Mouse (Mus musculus): ENCODE measurements around the gene Olfr784.
"Not testable (repeated sequence)": the region's sequence is repeated elsewhere in the genome, so short reads cannot be mapped to it uniquely, and the experiment has no call there.

The Olfr784 gene

GRCm38 (mm10) chr10:129383783-129384182, at the start of gene Olfr784:
Gene Olfr784, plus strand, starts transcription at chr10:129384083.
- no peak for DNase-seq (ENCODE audit: low spot score)

DNA sequence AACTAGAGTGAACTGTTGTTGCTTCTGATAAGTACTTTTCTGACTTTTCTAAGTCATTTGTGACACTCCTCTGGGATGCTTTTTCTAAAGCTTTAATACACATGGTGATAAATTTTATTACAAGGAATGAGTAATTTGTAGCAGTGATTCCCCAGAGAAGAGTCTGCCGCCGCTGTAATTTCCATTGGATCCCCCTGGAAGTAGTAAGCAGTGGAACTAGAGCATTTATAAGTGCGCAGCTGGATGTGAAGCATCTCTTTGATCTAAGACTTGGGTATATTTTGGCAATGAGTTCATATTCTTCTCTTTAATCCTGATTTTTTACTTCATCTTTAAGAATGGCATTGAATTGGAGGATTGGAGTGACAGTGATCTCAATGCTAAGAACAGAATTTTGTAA, 35.3 kb upstream of the Olfr784 start, which contains the start of gene Olfr782:
Olfr782 (plus strand) TSS at position 301 of the 400 bp plus-strand sequence.
- DNase-seq (ENCODE audit: low spot score) = no peak

DNA sequence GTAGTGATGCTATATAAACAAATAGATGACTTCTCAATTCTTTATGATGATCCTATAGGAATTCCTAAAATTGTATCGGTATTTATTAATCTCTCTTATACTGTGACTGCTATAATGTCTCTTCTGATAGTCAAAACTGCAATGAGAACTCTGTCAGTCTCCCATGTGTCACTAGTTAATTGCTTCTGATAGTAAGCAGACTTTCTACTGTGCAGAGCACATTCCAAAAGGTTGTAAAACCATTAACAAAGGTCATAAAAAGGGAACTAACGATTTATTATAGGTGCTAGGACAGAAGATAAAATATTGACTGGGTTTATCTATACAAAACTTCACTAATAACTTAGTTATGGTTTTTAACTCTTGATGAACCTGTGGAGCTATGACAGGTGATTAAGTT, 31.4 kb upstream of the Olfr784 start:
- not testable (repeated sequence) for DNase-seq (ENCODE audit: low spot score)

DNA sequence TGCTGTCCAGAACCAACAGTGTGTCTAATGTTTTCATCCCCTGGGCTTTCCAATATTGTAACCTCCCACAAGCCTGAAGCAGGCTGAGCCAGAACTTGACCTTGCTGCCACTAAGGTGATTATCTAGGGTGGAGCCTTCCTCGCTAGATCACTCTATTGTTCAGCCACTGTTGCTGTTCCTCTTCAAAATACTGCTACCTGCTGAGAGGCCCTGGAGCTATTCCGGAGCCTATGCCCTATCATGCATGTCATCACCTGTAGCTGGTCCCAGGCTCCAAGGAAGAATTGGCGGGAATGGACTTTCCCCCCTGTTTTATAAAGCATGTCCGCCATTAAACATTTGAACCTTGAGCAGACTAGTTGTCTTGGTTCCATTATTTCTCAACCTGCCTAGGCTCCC, 27.4 kb upstream of the Olfr784 start:
- DNase-seq (ENCODE audit: low spot score) = not testable (repeated sequence)

- DNase-seq (ENCODE audit: low spot score) = no peak
Observed at GRCm38 (mm10) chr10:129357307-129357706, 26.6 kb upstream of the Olfr784 start.

GRCm38 (mm10) chr10:129374051-129374450, 9.8 kb upstream of the Olfr784 start:
- DNase-seq (ENCODE audit: low spot score) = not testable (repeated sequence)

GRCm38 (mm10) chr10:129400892-129401291, 17.0 kb downstream of the Olfr784 start:
- DNase-seq (ENCODE audit: low spot score) = no peak

DNA sequence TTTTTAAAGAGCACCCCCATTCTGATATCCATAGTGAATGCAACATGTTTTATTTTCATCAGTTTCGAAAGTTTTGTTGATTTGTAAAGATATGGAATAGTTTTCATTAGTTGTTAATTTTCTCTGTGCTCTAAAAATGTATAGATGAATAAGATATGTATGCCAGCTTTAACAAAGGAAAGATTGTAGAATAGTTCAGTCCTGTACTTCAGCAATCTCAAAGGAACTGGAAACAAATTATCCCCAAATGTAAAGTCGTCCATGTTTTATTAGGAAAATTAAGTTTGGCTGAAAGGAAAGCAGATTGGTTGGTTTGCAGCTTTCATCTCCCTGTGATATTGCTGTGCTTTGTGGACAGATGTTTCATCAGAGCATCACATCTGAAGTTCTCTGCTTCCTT, 21.2 kb downstream of the Olfr784 start, which contains the start of gene Olfr785:
Olfr785 (plus strand) TSS at position 301 of the 400 bp plus-strand sequence.
- DNase-seq (ENCODE audit: low spot score) = no peak

DNA sequence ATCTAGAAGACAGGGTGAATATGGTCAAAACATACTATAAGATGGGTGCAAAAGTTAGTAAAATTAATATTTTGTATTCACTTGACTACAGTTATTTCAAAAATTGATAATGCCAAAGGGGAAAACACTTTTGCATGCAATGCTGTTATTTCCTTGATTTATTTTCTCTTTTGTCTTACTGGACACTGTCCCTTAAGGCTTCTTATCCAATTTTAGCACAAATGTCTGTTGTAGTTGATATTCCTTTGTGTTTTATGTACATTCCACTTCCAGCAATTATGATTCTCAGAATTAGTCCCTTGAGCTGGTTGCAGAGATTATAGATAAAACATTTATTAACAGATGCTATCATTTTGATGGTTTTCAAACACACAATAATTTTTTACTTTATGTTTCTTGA, 43.1 kb downstream of the Olfr784 start, which contains the start of gene Olfr786:
Olfr786 (plus strand) TSS at position 301 of the 400 bp plus-strand sequence.
- no peak for DNase-seq (ENCODE audit: low spot score)
